Mouse (Mus musculus) cerebellum, adult 2 months (tissue): ENCODE measurements around the gene 1110017D15Rik.

Experiments
- CTCF ChIP-seq: fragments of 200-500 bp; IDR thresholded peaks from 2 replicates; pipeline ENCODE4 v1.5.1; 2011; ENCODE audit warnings: low read depth, mild to moderate bottlenecking, control low read depth, low read length, moderate library complexity, borderline replicate concordance; ENCODE audit not compliant: insufficient read depth
- POLR2A ChIP-seq: fragments of 200-500 bp; IDR thresholded peaks from 2 replicates; pipeline ENCODE4 v1.6.1; 2011; ENCODE audit warnings: low read length, control low read depth, borderline replicate concordance; ENCODE audit not compliant: insufficient read depth

- no peak for TF ChIP-seq CTCF
- TF ChIP-seq POLR2A: peak; percentile 52; the same call in 1 of the 2 replicates
Observed at GRCm38 (mm10) chr4:41506906-41507305, 10.2 kb downstream of the 1110017D15Rik start.
